Mouse (Mus musculus) limb, embryonic 12.5 days (tissue): ENCODE measurements around the gene Gsx2. TPM values are rescaled to one million over a fixed set of nuclear protein-coding genes. Genes with fewer than 3 reads are reported as not detected.

Source experiments
- ATAC-seq: fragments of 200-750 bp; cut with Nextera tagmentation; 2 replicates; pipeline ENCODE4 v1.8.0; 2017; ENCODE audit warnings: low read depth, moderate TSS enrichment; ENCODE audit not compliant: insufficient number of reproducible peaks, insufficient read depth, low FRiP score, low TSS enrichment
- H3K27ac ChIP-seq: fragments of 300-500 bp; sonication (generic); 2 replicates; pipeline ENCODE4 v1.5.1; 2016; ENCODE audit warnings: mild to moderate bottlenecking, moderate library complexity
- H3K27me3 ChIP-seq: fragments of 300-500 bp; sonication (generic); 2 replicates; pipeline ENCODE4 v1.6.1; 2016; ENCODE audit warnings: mild to moderate bottlenecking, moderate library complexity
- H3K36me3 ChIP-seq: fragments of 300-500 bp; sonication (generic); 2 replicates; pipeline ENCODE4 v1.6.1; 2016; ENCODE audit warnings: mild to moderate bottlenecking, moderate library complexity
- H3K4me1 ChIP-seq: fragments of 300-500 bp; sonication (generic); replicated peaks from 2 replicates; pipeline ENCODE4 v1.6.1; 2016
- H3K4me2 ChIP-seq: fragments of 300-500 bp; sonication (generic); 2 replicates; pipeline ENCODE4 v1.6.1; 2016; ENCODE audit warnings: mild to moderate bottlenecking, moderate library complexity
- H3K4me3 ChIP-seq: fragments of 300-500 bp; sonication (generic); replicated peaks from 2 replicates; pipeline ENCODE4 v1.5.1; 2016; ENCODE audit warnings: mild to moderate bottlenecking
- H3K9ac ChIP-seq: fragments of 300-500 bp; sonication (generic); replicated peaks from 2 replicates; pipeline ENCODE4 v1.6.1; 2016; ENCODE audit warnings: mild to moderate bottlenecking, moderate library complexity
- H3K9me3 ChIP-seq: fragments of 300-500 bp; sonication (generic); 2 replicates; pipeline ENCODE4 v1.6.1; 2016; ENCODE audit warnings: mild to moderate bottlenecking, moderate library complexity
- WGBS: fragments of 180-500 bp; shearing (Covaris S2); methylation state at CpG from one replicate; pipeline ENCODE4 v1.1.7; 2016; 5-methylcytosine and 5-hydroxymethylcytosine counted together
- polyA plus RNA-seq: library from polyadenylated mRNA; unstranded; fragments of >200 nt; fragmentation: Nextera tagmentation; extraction: Ambion mirVana; gene quantifications from 2 replicates; pipeline ENCODE4 v1.2.1, GENCODE M21; 2016

Gene Gsx2
- not detected in 2 replicates for polyA plus RNA-seq

GRCm38 (mm10) chr5:75075383-75075941 lies at the start of gene Gsx2:
TSS of gene Gsx2 (plus strand) at chr5:75075601.
- WGBS: under 1% methylated on average over 40 of the region's 41 CpGs
- Histone ChIP-seq H3K4me1 (peaks cover 35% of the 10 kb centered on the region), H3K9ac (peak within 1 kb of the TSS; percentile 18; the same call in 1 of the 2 replicates), H3K4me2 (peak within 1 kb of the TSS; percentile 54), H3K9me3 (no peaks in the 10 kb centered on the region), H3K4me3 (peak within 1 kb of the TSS; percentile 37), H3K36me3 (no peaks in the 10 kb centered on the region), H3K27me3 (peaks cover 96% of the 10 kb centered on the region), H3K27ac (no peak within 1 kb of the TSS)
- ATAC-seq: no peak

GRCm38 (mm10) chr5:75035475-75035874 lies 39.9 kb upstream of the Gsx2 start:
- Histone ChIP-seq H3K4me3 (no peak overlapping the region), H3K27me3 (no peaks in the 10 kb centered on the region), H3K4me2 (no peak overlapping the region), H3K27ac (no peak overlapping the region), H3K36me3 (peaks cover 17% of the 10 kb centered on the region; the same call in 1 of the 2 replicates), H3K9me3 (no peaks in the 10 kb centered on the region), H3K9ac (no peak overlapping the region), H3K4me1 (no peaks in the 10 kb centered on the region)
- WGBS: 91% methylated on average over 3 of the region's 3 CpGs
- no peak for ATAC-seq

- 0 out of 2 replicates have a peak, but pooled peaks cover 10% of the 10 kb centered on the region for H3K36me3 ChIP-seq
- 86% methylated on average over 1 of the region's 1 CpGs for WGBS
- H3K27me3 ChIP-seq: no peaks in the 10 kb centered on the region
- no peaks in the 10 kb centered on the region for H3K9me3 ChIP-seq
- no peak for ATAC-seq
- H3K4me2 ChIP-seq: no peak overlapping the region
- peaks cover 14% of the 10 kb centered on the region for H3K4me1 ChIP-seq
- no peak overlapping the region for H3K9ac ChIP-seq
- H3K27ac ChIP-seq: no peak overlapping the region
- no peak overlapping the region for H3K4me3 ChIP-seq
Observed at GRCm38 (mm10) chr5:75039307-75039706, 36.1 kb upstream of the Gsx2 start.

DNA sequence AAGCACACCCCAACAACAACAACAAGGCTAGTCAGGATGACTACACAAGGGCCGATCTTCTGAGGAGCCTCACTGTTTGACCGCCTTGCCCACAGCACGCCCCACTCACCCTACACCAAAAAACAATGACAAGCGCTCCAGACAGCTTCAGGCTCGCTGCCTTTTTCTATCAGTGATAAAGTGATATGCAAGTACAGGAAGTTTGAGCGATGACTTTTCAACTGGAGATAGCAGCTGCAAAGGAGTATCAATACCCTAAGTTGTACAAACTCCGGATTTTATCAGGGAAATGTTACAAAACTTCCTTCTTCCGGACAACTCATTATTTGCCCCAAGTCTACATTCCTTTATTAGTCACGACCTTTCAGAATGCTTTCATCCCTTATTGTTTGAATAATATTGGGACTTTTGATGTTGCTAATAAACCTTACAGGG lies 32.4 kb upstream of the Gsx2 start:
- no peak for ATAC-seq
- no peaks in the 10 kb centered on the region for H3K9me3 ChIP-seq
- no peaks in the 10 kb centered on the region for H3K27me3 ChIP-seq
- peak overlapping the region; percentile 99 for H3K4me3 ChIP-seq
- H3K9ac ChIP-seq: peak overlapping the region; percentile 98
- 69% methylated on average over 9 of the region's 9 CpGs for WGBS
- 0 out of 2 replicates have a peak, but pooled peaks cover 10% of the 10 kb centered on the region for H3K36me3 ChIP-seq
- peaks cover 14% of the 10 kb centered on the region for H3K4me1 ChIP-seq
- H3K27ac ChIP-seq: no peak overlapping the region
- peak overlapping the region; percentile 89 for H3K4me2 ChIP-seq

DNA sequence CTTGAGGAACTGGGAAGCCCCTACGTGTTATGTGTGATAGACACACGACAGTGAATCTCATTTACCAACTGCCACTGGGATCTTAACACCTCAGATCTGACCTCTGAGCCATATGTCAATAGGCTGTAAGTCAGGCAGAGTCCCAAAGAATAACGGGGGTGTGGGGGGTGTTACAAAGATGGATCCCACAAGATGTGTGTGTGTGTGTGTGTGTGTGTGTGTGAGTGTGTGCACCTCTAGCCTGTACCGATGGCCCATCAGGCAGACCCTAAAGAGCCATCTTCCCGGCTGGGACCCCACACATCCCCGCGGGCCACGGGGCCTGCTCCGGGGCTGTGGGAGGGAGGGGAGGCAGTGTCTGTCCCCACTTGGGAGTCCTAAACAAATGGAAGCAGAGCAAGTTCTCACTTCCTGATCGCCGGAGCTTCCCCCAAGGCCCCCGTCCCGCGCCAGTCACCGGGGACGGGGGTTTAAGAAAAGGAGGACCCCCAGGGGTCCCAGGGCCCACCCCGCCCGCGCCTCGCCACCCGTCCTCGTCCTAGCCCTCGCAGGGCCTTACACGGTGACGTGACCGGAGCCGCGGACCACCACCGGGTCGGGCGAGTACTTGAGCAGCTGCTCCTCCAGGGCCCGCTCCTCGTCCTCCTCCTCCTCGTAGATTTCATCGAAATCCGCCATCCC lies 31.6 kb upstream of the Gsx2 start:
- H3K27ac ChIP-seq: peak overlapping the region; percentile 90
- under 1% methylated on average over 35 of the region's 36 CpGs for WGBS
- H3K36me3 ChIP-seq: 0 out of 2 replicates have a peak, but pooled peaks cover 10% of the 10 kb centered on the region
- no peaks in the 10 kb centered on the region for H3K27me3 ChIP-seq
- H3K4me3 ChIP-seq: peak overlapping the region; percentile 99
- H3K9ac ChIP-seq: peak overlapping the region; percentile 98
- H3K4me1 ChIP-seq: peaks cover 14% of the 10 kb centered on the region
- H3K9me3 ChIP-seq: no peaks in the 10 kb centered on the region
- ATAC-seq: peak; percentile 67
- H3K4me2 ChIP-seq: peak overlapping the region; percentile 89

DNA sequence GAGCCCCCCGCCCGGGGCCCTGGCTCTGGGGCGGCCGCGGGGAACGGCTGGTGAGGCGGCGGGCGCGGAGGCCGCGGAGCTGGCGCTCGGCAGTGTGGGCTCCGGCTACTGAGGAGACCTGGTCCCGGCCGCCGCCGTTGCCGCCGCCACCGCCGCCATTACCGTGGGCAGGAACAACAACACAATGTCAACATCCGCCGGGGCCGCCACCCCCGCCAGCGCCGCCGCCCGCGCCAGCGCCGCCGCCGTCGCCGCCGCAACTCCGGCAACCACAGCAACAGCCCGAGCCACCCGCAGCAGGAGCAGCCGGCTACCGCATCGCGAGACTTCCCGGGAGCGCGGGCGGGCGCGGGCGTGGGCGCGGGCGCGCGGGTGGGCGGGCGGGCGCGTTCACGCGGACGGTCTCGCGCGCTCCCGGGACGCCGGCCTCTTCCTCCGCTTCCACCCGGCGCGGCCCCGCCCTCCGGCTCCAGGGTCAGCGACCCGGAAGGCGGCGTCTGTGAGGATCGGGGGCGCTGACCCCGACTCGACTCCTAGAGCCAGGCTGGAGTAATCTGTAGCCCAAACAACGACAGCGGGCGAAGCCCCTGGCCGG lies 31.0 kb upstream of the Gsx2 start, which contains the start of gene Chic2:
TSS of gene Chic2 (minus strand) at position 465 of the 595 bp plus-strand sequence.
- Histone ChIP-seq H3K27me3 (no peaks in the 10 kb centered on the region), H3K4me3 (peak within 1 kb of the TSS; percentile 99), H3K4me1 (peaks cover 14% of the 10 kb centered on the region), H3K4me2 (peak within 1 kb of the TSS; percentile 89), H3K9me3 (no peaks in the 10 kb centered on the region), H3K36me3 (0 out of 2 replicates have a peak, but pooled peaks cover 10% of the 10 kb centered on the region), H3K27ac (peak within 1 kb of the TSS; percentile 90), H3K9ac (peak within 1 kb of the TSS; percentile 98)
- 0% methylated on average over 64 of the region's 90 CpGs for WGBS
- ATAC-seq: peak; percentile 88

- Histone ChIP-seq H3K9me3 (no peaks in the 10 kb centered on the region), H3K36me3 (0 out of 2 replicates have a peak, but pooled peaks cover 10% of the 10 kb centered on the region), H3K27me3 (no peaks in the 10 kb centered on the region), H3K27ac (no peak overlapping the region), H3K9ac (no peak overlapping the region), H3K4me1 (peaks cover 14% of the 10 kb centered on the region), H3K4me3 (no peak overlapping the region), H3K4me2 (no peak overlapping the region)
- ATAC-seq: no peak
- 91% methylated on average over 7 of the region's 7 CpGs for WGBS
Observed at GRCm38 (mm10) chr5:75045371-75045770, 30.0 kb upstream of the Gsx2 start.

GRCm38 (mm10) chr5:75046681-75047321 lies 28.6 kb upstream of the Gsx2 start:
- no peaks in the 10 kb centered on the region for H3K9me3 ChIP-seq
- H3K27me3 ChIP-seq: no peaks in the 10 kb centered on the region
- no peak for ATAC-seq
- H3K4me3 ChIP-seq: no peak overlapping the region
- 0 out of 2 replicates have a peak, but pooled peaks cover under 1% of the 10 kb centered on the region for H3K36me3 ChIP-seq
- 54% methylated on average over 15 of the region's 15 CpGs for WGBS
- H3K4me2 ChIP-seq: no peak overlapping the region
- H3K27ac ChIP-seq: no peak overlapping the region
- H3K9ac ChIP-seq: no peak overlapping the region
- peaks cover 14% of the 10 kb centered on the region for H3K4me1 ChIP-seq

DNA sequence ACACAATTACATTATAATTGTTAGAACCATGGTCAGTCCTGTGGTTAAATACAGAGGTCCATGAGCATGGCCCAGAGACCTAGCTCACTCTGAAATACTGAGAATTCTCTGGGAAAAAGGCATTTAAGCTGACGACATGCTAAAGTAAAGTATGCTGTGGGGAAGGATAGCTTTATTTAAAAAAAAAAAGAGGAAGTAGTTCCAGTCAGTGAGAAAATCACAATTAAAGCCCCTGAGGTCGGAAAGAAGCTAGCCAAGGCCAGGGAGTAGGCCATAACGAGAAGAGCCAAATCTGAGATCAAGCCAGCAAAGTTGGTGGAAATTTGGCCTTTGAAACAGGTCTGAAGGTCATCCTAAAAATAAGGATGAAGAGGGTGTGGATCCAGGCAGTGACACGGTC lies 24.3 kb upstream of the Gsx2 start:
- no peaks in the 10 kb centered on the region for H3K4me1 ChIP-seq
- H3K36me3 ChIP-seq: no peaks in the 10 kb centered on the region
- WGBS: 72% methylated on average over 4 of the region's 4 CpGs
- no peak overlapping the region for H3K9ac ChIP-seq
- H3K4me2 ChIP-seq: no peak overlapping the region
- H3K27ac ChIP-seq: no peak overlapping the region
- no peak for ATAC-seq
- no peaks in the 10 kb centered on the region for H3K27me3 ChIP-seq
- no peaks in the 10 kb centered on the region for H3K9me3 ChIP-seq
- no peak overlapping the region for H3K4me3 ChIP-seq

- WGBS: 64% methylated on average over 4 of the region's 4 CpGs
- Histone ChIP-seq H3K4me2 (no peak overlapping the region), H3K9ac (no peak overlapping the region), H3K27ac (no peak overlapping the region), H3K4me3 (no peak overlapping the region), H3K4me1 (peaks cover 11% of the 10 kb centered on the region; the same call in 1 of the 2 replicates), H3K27me3 (peaks cover 35% of the 10 kb centered on the region), H3K9me3 (no peaks in the 10 kb centered on the region), H3K36me3 (no peaks in the 10 kb centered on the region)
- ATAC-seq: no peak
Observed at GRCm38 (mm10) chr5:75063177-75063576, 12.2 kb upstream of the Gsx2 start.

- Histone ChIP-seq H3K9me3 (no peaks in the 10 kb centered on the region), H3K4me1 (peaks cover 26% of the 10 kb centered on the region), H3K27ac (no peak overlapping the region), H3K27me3 (peaks cover 67% of the 10 kb centered on the region), H3K36me3 (no peaks in the 10 kb centered on the region), H3K4me3 (peak overlapping the region; percentile 45), H3K4me2 (peak overlapping the region; percentile 77), H3K9ac (peak overlapping the region; percentile 44)
- peak; percentile 57 for ATAC-seq
- 4% methylated on average over 8 of the region's 10 CpGs for WGBS
Observed at GRCm38 (mm10) chr5:75066715-75067114, 8.7 kb upstream of the Gsx2 start.
